Mouse (Mus musculus) CD4-positive naive resting alpha-beta T cell, adult 57 days (primary cell): ENCODE data around the gene Tead1. TPM values are rescaled to one million over a fixed set of nuclear protein-coding genes. Genes with fewer than 3 reads are reported as not detected.

ENCODE experiments used
- total RNA-seq: library from RNA; stranded (reverse); gene quantifications from one replicate; pipeline ENCODE4 v1.2.4, GENCODE M21; 2023

Tead1 gene
- total RNA-seq, result 0.24 TPM

GRCm38 (mm10) chr7:112679171-112679512 lies at the start of gene Tead1:
Tead1 (plus strand) TSS chr7:112679318.

GRCm38 (mm10) chr7:112953777-112954291 lies 274.7 kb downstream of the Tead1 start, which contains the start of gene Rassf10:
Rassf10 (plus strand) TSS chr7:112953962.

